Mouse (Mus musculus) E14TG2a.4 (cell line): ENCODE measurements around the gene Dcps.

Experiments
- CTCF ChIP-seq: conservative IDR thresholded peaks from 2 replicates; pipeline ENCODE4 v1.5.1; 2014; ENCODE audit warnings: low read length
- NANOG ChIP-seq: IDR thresholded peaks from 2 replicates; pipeline ENCODE4 v1.6.1; 2014; ENCODE audit warnings: borderline replicate concordance, low read length, mixed read lengths
- POU5F1 ChIP-seq: IDR thresholded peaks from 2 replicates; pipeline ENCODE4 v1.6.1; 2014; ENCODE audit warnings: low read length, borderline replicate concordance

DNA sequence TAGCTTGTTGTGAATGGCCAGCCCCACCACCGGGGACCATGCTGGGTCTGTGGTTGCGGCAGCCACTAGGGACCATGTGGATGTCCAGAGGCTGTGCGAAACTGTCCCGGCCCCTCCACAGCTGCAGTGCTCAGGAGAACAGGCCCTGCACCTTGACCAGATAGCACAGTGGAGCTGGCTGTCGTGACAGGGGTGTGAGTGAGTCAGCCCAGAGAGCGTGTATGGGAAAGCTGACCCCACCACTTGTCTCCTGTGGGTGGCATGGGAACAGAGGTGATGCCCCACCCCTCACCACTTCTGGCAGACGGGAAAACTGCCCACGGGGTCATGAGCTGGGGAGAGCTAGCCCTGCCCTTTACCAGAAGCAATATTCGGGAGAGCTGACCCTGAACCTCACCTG, 30.7 kb downstream of the Dcps start:
- no peak for TF ChIP-seq CTCF
- no peak for TF ChIP-seq POU5F1
- no peak for TF ChIP-seq NANOG
